Mouse (Mus musculus) mouse trophoblast stem cell (cell line): ENCODE measurements around the gene Fam219b.

ENCODE experiments used
- in situ Hi-C, 2 experiments: fragments of 300-500 bp; cut with MseI, MboI; formaldehyde crosslinking; loops; 2 replicates in 1 of 2; 3 replicates in 1 of 2; pipeline ENCODE4 v1.15.1; 2025

Gene Fam219b

GRCm38 (mm10) chr9:57561711-57562099 is 24.4 kb downstream of the Fam219b start:
- in situ Hi-C loops: no loop called here

GRCm38 (mm10) chr9:57562896-57563372 is 25.6 kb downstream of the Fam219b start:
- in situ Hi-C loops: no loop called here

- in situ Hi-C loops: no loop called here
Measured at GRCm38 (mm10) chr9:57564609-57565008, 27.3 kb downstream of the Fam219b start.

- in situ Hi-C loops: no loop called here
Measured at GRCm38 (mm10) chr9:57565741-57566221, 28.5 kb downstream of the Fam219b start.

- in situ Hi-C loops: no loop called here
Measured at GRCm38 (mm10) chr9:57566846-57567245, 29.5 kb downstream of the Fam219b start.

- in situ Hi-C loops: no loop called here
Measured at GRCm38 (mm10) chr9:57568500-57568899, 31.2 kb downstream of the Fam219b start.

GRCm38 (mm10) chr9:57574397-57574796 is 37.1 kb downstream of the Fam219b start:
- in situ Hi-C loops: no loop called here

- in situ Hi-C loops: no loop called here
Measured at GRCm38 (mm10) chr9:57575577-57575976, 38.2 kb downstream of the Fam219b start.

- in situ Hi-C loops: no loop called here
Measured at GRCm38 (mm10) chr9:57577144-57577849, 40.0 kb downstream of the Fam219b start.

GRCm38 (mm10) chr9:57584991-57585390 is 47.7 kb downstream of the Fam219b start:
- in situ Hi-C loops: no loop called here

GRCm38 (mm10) chr9:57589224-57590126 is 52.1 kb downstream of the Fam219b start, which contains the start of gene Ulk3:
Gene Ulk3 (plus strand): TSS chr9:57589452.
- in situ Hi-C loops: no loop called here

- in situ Hi-C loops: no loop called here
Measured at GRCm38 (mm10) chr9:57590726-57591125, 53.4 kb downstream of the Fam219b start.
